In genomic region chr5:38151264-38151663, GRCm38 (mm10) we compare ENCODE assay signal across 10 mouse cellular contexts. TPM values are rescaled to one million over a fixed set of nuclear protein-coding genes. Genes with fewer than 3 reads are reported as not detected.
DNase-seq lines count a peak whose midpoint lies in the region; ATAC-seq and TF ChIP-seq lines count a peak whose summit lies in the region.
"Had no signal": no experiment of that assay in that cellular context is flagged by ENCODE, and none has a peak within 500 bp of the region (broad histone marks: within the 10 kb centered on the region; RNA-seq: fewer than 3 reads in every experiment).

No protein-coding gene starts in this region.

- peaks cover 50% of the 10 kb centered on the region for H3K4me1 ChIP-seq in cerebellum, adult 2 months (ENCODE audit: control insufficient read depth, insufficient read depth, low read length)
- H3K4me1 ChIP-seq: liver, embryonic 13.5 days; stomach, embryonic 15.5 days had no signal

- H3K4me3 ChIP-seq in cerebellum, adult 2 months (replicated peaks; ENCODE audit: insufficient read depth, low read depth, low read length), result no peak overlapping the region
- H3K4me3 ChIP-seq: liver, embryonic 13.5 days; stomach, embryonic 15.5 days had no signal

- no peak for TF ChIP-seq POLR2A in cerebellum, adult 2 months (IDR thresholded peaks at IDR 0.05; ENCODE audit: borderline replicate concordance, insufficient read depth, low read length)

- no peak for ATAC-seq in granulocyte monocyte progenitor cell, adult 5-6 weeks (replicated peaks; ENCODE audit: poor library complexity, severe bottlenecking)

- H3K27me3 ChIP-seq in cerebellum, adult 2 months (ENCODE audit: control insufficient read depth, insufficient read depth, low read length), result no peaks in the 10 kb centered on the region
- H3K27me3 ChIP-seq: liver, embryonic 13.5 days; stomach, embryonic 15.5 days had no signal

- WGBS in cerebellum, adult 2 months, result 47% methylated on average over 3 of the region's 3 CpGs

- peak overlapping the region; percentile 81; the same call in 1 of the 2 replicates for H3K27ac ChIP-seq in cerebellum, adult 2 months (ENCODE audit: insufficient read depth, low read length)
- H3K27ac ChIP-seq: liver, embryonic 13.5 days; stomach, embryonic 15.5 days had no signal

- peak; percentile 60 to 73 for DNase-seq in cerebellum, adult 2 months
- no peak for DNase-seq in cerebellum, adult 8-10 months
- DNase-seq in right cerebral cortex, adult 18-20 months, result peak; percentile 85
- no peak for DNase-seq in right cerebral cortex, postnatal 25 days
- DNase-seq in layer of hippocampus, adult 9-11 months, result peak; percentile 83
- DNase-seq in telencephalon, adult 2 months (ENCODE audit: low read depth, low spot score), result peak; percentile 86
- DNase-seq in urinary bladder, postnatal 36 days (ENCODE audit: low spot score in 2 of 2), result no peak
- DNase-seq: liver, embryonic 13.5 days had no signal

- no peak for TF ChIP-seq CTCF in cerebellum, adult 2 months (IDR thresholded peaks at IDR 0.05; ENCODE audit: borderline replicate concordance, insufficient read depth, low read depth, low read length)

RNA-seq across cellular contexts. Expression of gene Nsg1, which starts 8.4 kb away (rescaled TPM):
- 1,023 and 1,122 TPM in 2 replicates for polyA plus RNA-seq in cerebellum, adult 2 months (2012; rRNA removed)
- total RNA-seq in granulocyte monocyte progenitor cell, adult 5-6 weeks (2014; fragmentation: Nextera tagmentation), result not detected in 2 replicates
- 0.98 TPM in 1 of 2 replicates, not detected in the other for total RNA-seq in granulocyte monocyte progenitor cell, adult 5-6 weeks (2017)

Comparison
In these comparisons a context has a peak if more than half of its experiments do, and no peak if none do; other contexts are left out.
1. DNase-seq: peak in cerebellum, adult 2 months (2 of 2), right cerebral cortex, adult 18-20 months (single experiment), layer of hippocampus, adult 9-11 months (single experiment) and telencephalon, adult 2 months (single experiment); none in cerebellum, adult 8-10 months (single experiment), right cerebral cortex, postnatal 25 days (single experiment) and urinary bladder, postnatal 36 days (0 of 2).